7 mouse cellular contexts compared by ENCODE assay signal in the genomic region with DNA sequence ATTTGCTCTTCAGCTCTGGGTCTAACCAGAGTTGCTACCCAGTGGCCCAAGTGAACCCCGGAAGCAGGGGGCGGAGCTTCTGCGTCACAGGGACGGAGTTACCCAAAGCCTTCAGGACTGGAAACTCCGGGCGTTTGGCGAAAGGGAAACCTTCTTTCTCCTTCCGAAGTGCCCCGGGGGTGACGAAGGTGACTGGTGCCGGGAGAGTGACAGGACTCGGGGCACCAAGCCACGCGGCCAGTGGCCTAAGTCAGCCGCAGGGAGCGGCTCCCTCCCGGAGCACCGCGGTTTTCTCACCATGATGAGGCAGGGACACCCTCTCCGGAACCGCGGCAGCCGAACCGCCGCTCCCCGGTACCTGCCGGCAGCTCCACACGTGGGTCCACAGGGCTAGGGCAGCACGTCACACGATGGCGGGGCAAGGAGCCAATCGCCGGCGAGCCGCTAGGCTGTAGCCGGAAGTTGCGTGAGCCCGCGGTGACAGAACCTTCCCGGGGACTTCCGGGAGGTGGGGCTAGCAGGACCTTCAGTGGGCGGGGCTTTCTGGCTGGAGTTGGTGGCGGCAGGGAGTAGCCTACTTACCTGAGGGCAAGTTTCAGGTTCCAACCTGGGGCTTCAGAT. TPM values are rescaled to one million over a fixed set of nuclear protein-coding genes. Genes with fewer than 3 reads are reported as not detected.
DNase-seq lines count a peak whose midpoint lies in the region; ATAC-seq lines count a peak whose summit lies in the region.

Ltv1 (minus strand) TSS at position 438 of the 621 bp plus-strand sequence.

- peak within 1 kb of the TSS; percentile 85 for H3K9ac ChIP-seq in intestine, embryonic 15.5 days

- peak; percentile 99 for ATAC-seq in intestine, embryonic 15.5 days

- H3K27me3 ChIP-seq in intestine, embryonic 15.5 days (replicated peaks): no peaks in the 10 kb centered on the region
- H3K27me3 ChIP-seq in midbrain, embryonic 10.5 days (ENCODE audit: low read depth, poor library complexity, severe bottlenecking): no peaks in the 10 kb centered on the region

- H3K4me3 ChIP-seq in intestine, embryonic 15.5 days (replicated peaks): peak within 1 kb of the TSS; percentile 96
- H3K4me3 ChIP-seq in midbrain, embryonic 10.5 days: peak within 1 kb of the TSS; percentile 92

- peak within 1 kb of the TSS; percentile 91 for H3K27ac ChIP-seq in intestine, embryonic 15.5 days
- H3K27ac ChIP-seq in midbrain, embryonic 10.5 days (replicated peaks): peak within 1 kb of the TSS; percentile 93

- H3K9me3 ChIP-seq in intestine, embryonic 15.5 days: no peaks in the 10 kb centered on the region
- H3K9me3 ChIP-seq in midbrain, embryonic 10.5 days (replicated peaks): no peaks in the 10 kb centered on the region

- peaks cover 9% of the 10 kb centered on the region for H3K4me1 ChIP-seq in intestine, embryonic 15.5 days (replicated peaks)
- peaks cover 8% of the 10 kb centered on the region for H3K4me1 ChIP-seq in midbrain, embryonic 10.5 days

- under 1% methylated on average over 43 of the region's 43 CpGs for WGBS in intestine, embryonic 15.5 days
- under 1% methylated on average over 43 of the region's 43 CpGs for WGBS in midbrain, embryonic 10.5 days

- DNase-seq in adrenal gland, adult 2 months: peak; percentile 97
- peak; percentile 81 for DNase-seq in embryo, embryonic 11.5 days (ENCODE audit: low read depth, low spot score)
- peak; percentile 87 to 95 for DNase-seq in gastrocnemius, postnatal 36 days
- DNase-seq in left cerebral cortex, postnatal 25 days (ENCODE audit: low spot score in 2 of 2): peak; percentile 95 to 97
- peak; percentile 93 for DNase-seq in midbrain, embryonic 10.5 days (ENCODE audit: low spot score)
- DNase-seq in right cerebral cortex, postnatal 4 days: peak; percentile 98

- 0 out of 2 replicates have a peak, but pooled peaks cover 3% of the 10 kb centered on the region for H3K36me3 ChIP-seq in intestine, embryonic 15.5 days
- peaks cover 36% of the 10 kb centered on the region for H3K36me3 ChIP-seq in midbrain, embryonic 10.5 days

- H3K4me2 ChIP-seq in intestine, embryonic 15.5 days (replicated peaks): peak within 1 kb of the TSS; percentile 66

- intact Hi-C loops in gastrocnemius, postnatal 36 days (cut with DNase I): loop anchor here (10.0 kb wide), 2 partner anchors 178 to 1512 kb away; partner anchors contain the start of genes Nmbr and Vta1
- intact Hi-C loops in left cerebral cortex, postnatal 25 days (cut with DNase I): no loop called here

RNA-seq across cellular contexts. Expression of gene Ltv1, which starts in this region (rescaled TPM):
- 10 to 100 TPM; 46.6 to 48.4 TPM for total RNA-seq in adrenal gland, adult 2 months (2021)
- polyA plus RNA-seq in adrenal gland, adult 2 months (2012; rRNA removed): 4.8 and 5.6 TPM in 2 replicates
- 10 to 100 TPM; 22.4 to 27.8 TPM for total RNA-seq in gastrocnemius, postnatal 36 days (2021)
- polyA plus RNA-seq in intestine, embryonic 15.5 days (2015; fragmentation: Nextera tagmentation; extraction: Ambion mirVana): 74.6 and 82.0 TPM in 2 replicates
- total RNA-seq in left cerebral cortex, postnatal 25 days (2021): 10 to 100 TPM; 18.5 to 23.1 TPM
- polyA plus RNA-seq in midbrain, embryonic 10.5 days (2016; fragmentation: Nextera tagmentation; extraction: Ambion mirVana): 67.1 and 74.0 TPM in 2 replicates

Comparison
In these comparisons a context has a peak if more than half of its experiments do, and no peak if none do; other contexts are left out.
1. Peak in every context shown above with its lines: DNase-seq, ATAC-seq, H3K4me3 ChIP-seq and H3K27ac ChIP-seq.
2. RNA of gene Ltv1 (polyA plus RNA-seq): 74.6 to 82.0 TPM in intestine, embryonic 15.5 days and 67.1 to 74.0 TPM in midbrain, embryonic 10.5 days; 4.8 to 5.6 TPM in adrenal gland, adult 2 months; every median in the first group is over 10 times any median in the second.